Mouse (Mus musculus): Measurements from ENCODE around the gene Wdfy1. TPM values are rescaled to one million over a fixed set of nuclear protein-coding genes. Genes with fewer than 3 reads are reported as not detected.

The Wdfy1 gene
- 10 to 100 TPM; 21.9 to 29.2 TPM for total RNA-seq (2021)

DNA sequence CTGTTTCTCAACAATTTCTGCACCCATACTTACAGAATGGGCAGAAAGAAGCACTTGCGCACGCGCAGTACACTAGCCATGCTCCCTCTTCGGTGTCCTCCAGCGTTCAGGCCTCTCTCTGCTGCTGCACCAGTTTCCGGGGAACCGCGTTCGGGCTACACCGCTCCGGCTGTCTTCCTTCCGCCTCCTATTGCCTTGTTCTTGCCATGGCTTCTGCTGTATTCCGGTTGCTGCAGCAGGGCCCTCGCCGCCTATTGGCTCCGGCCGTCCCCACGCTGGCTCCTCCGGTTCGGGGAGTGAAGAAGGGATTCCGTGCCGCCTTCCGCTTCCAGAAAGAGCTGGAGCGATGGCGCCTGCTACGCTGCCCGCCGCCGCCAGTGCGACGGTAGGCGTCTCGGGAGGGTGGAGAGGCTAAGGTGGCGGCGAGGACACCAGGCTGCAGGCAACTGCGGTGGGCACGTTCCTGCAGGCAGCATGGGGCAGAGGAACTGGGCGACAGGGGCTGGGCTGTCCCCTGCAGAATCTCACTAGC lies at the start of gene Wdfy1, which contains the start of gene Mrpl44:
TSS of gene Wdfy1 (minus strand) at position 217 of the 532 bp plus-strand sequence.
TSS of gene Mrpl44 (plus strand) at position 92 of the 532 bp plus-strand sequence.
- intact Hi-C loops (cut with DNase I) = no loop called here
- peak; percentile 99 to 100 for DNase-seq

DNA sequence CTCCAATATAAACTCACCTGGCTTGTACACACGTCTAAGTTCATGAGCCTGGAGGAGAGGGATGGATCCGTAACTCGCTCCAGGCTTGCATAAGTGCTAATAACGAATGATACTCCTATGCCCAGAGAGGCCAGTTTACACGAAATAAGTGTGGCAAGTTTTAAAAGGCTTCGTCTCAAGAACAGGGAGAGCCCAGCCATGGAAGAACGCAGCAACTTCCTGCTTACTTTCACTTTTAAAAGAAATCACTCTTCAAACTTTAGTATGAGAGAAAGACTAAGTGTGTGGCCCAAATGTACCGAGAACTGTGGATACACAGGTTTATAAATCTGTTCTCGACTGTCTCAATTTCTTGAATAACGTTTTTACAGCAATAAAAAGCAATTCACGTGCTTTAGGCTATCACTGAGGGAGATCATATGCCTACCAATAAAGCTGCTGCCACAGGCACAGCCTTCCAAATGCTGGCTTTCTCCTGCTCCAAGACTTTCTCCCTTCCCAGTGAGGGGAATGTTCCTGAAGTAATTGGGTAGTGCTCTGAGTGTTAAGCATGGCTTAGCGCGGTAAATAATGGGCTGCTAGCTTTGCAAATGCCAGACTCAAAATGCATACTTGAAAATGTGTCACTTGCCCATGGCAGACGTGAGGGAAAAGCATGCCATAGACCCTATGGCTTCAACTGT lies 48.1 kb upstream of the Wdfy1 start:
- intact Hi-C loops (cut with DNase I) = no loop called here
- DNase-seq = peak; percentile 19 to 28

DNA sequence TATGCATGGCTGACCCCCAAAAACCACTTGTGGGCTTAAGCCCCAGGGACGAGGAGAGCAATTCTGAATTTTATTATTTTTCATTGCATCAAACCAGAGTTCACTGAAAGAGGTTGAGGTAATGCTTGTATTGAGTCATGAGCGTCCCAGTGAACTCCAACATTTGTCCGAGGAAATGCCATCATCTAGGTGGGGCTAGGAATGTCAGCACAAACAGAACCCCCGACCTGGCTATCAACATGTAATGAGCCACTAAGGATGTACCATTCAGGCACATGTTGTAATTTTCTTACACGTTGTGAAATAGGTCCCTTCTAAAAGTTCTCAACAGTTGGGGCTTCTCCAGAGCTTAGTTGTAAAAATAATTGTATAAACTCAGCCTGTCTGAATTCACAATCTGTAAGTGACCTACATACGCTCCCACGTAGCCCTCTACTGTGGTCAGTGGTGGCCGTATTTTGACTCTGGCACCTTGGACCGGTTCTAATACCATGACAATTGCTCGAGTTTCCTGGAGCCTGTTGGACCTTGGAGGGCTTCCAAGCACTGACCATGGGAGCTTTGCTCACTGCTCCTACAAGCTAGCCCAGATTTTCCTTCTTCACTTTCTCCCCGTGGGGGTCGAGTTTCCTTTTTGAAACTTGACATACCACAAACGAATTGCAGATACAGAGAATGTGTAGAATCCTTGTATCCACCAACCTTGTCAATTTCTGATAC lies 47.0 kb upstream of the Wdfy1 start:
- peak; percentile 77 to 82 for DNase-seq
- intact Hi-C loops (cut with DNase I) = no loop called here

DNA sequence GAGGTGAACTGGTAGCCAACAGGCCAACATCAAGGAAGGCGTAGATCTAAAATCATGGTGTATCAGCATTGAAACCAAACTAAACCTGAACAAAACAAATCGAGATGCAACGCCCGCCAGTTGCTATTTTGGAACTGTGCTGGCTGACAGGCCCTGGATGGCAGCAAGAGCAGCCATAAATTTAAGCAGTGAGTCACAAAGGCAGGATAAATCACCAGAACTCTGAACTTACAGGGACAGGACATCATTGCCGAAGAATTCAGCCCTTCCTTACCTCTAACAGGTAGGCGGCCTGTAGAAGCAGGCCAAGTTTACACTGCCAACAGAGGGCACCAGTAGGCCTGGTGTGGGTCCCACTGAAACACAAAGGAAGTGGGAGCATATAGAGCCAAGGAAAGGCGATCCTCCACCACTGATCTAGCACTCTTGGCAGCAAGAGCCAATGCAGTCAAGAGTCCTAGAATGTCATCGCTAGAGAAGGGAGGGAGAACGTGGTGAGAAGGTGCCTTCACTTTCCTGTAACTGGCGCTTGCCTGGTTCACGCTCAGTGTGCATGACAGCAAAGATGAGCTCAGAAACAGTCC lies 43.4 kb upstream of the Wdfy1 start:
- intact Hi-C loops (cut with DNase I) = no loop called here
- peak in 1 of 2 experiments; percentile 14 for DNase-seq

DNA sequence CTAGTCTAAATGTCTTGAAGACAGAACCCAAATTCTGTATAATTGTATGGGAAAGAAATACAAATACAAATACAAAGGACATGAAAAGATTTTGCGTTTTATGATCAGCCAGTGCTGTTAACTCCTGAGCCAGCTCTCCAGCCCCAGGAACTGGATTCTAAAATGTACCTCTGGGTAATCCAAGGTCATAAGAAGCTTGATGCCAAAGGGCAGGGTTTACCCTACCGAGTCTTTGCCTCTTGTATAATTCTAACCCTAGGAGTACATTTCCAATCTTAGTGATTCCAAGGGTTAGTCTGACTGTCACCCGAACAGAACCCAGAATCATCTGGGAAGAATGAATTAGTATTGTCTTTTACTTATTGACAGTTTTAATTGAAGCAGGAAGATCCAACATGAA lies 39.5 kb upstream of the Wdfy1 start:
- intact Hi-C loops (cut with DNase I) = no loop called here
- no peak for DNase-seq

DNA sequence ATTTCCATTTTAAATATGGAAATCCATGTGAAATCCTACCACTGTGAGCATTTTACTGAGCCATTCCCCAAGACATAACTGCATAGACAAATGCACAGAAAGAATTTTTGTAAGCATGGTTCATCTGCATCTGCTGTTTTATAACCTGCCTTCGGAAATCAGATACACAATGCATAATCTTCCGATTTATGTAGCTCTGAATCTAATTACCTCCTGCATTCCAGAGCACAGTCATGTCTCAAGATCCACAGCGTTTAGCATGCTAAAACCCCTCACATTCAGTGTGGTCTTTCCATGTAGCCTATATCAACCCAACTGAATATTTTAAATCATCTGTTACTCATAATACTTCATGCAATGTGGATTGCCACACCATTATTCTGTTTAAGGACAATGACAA lies 33.5 kb upstream of the Wdfy1 start:
- DNase-seq = no peak
- intact Hi-C loops (cut with DNase I) = no loop called here

DNA sequence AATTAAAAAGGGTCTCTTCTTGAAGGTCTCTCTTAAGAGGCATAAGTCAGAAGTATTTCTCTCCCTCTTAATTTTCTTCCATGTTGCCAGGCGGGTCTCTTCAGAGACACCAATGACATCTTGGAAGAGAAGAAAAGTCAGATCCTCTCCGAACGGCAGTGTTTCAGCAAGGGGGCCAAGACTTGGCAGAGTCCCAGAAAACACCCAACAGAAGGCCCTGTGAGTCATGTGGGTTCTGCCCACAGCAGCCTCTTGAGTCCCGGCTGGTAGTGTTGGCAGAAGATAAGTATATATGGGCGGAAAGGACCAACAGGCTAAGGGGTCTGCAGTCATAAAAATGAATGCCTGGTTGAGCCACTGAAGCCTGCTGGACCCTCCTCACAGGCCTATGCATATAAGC lies 30.9 kb upstream of the Wdfy1 start:
- no peak for DNase-seq
- intact Hi-C loops (cut with DNase I) = no loop called here

DNA sequence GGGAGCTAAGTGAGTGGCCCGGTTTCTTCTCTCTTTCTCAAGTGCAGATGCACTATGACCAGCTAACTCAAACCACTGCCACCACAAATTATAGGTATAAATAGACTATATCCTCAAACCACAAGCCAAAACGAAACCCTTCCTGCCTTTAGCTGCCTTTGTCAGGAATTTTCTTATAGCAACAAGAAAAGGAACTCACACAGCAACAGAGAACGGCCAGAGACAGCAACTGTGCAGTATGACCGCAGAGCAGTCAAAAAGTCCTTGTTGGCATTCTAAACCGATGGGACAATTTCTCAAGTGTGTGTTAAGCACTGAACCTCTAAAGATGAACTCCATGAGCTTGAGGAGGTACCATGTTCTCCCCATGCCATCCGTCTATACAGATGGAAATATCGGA lies 27.7 kb upstream of the Wdfy1 start:
- intact Hi-C loops (cut with DNase I) = no loop called here
- DNase-seq = no peak

DNA sequence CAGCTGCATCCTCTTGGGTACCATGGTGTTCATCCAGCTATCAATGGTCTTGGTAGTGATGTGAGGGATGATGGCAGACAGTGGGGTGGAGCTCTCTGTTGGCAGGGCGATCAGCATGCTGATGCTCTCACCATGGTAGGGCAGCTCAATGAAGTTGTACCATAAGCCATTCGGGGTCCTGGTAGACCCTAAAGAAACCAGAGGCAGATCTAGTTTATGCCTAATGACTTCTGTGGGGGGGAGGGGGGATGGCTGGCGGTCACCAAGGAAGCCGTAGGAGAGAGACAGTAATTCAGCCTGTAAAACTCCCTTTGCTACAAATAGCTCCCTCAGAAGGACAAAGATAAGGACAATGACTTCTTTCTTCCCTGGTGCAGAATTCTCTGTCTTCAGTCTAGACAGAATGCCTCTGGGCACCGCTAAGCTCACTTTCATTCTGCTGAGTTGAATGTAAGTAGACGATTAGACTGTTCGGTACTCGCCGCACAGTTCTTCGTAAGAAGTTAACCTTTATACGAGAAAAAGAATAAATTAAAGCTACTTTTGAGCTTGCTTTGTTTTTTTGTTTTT lies 27.0 kb upstream of the Wdfy1 start:
- intact Hi-C loops (cut with DNase I) = no loop called here
- no peak for DNase-seq

DNA sequence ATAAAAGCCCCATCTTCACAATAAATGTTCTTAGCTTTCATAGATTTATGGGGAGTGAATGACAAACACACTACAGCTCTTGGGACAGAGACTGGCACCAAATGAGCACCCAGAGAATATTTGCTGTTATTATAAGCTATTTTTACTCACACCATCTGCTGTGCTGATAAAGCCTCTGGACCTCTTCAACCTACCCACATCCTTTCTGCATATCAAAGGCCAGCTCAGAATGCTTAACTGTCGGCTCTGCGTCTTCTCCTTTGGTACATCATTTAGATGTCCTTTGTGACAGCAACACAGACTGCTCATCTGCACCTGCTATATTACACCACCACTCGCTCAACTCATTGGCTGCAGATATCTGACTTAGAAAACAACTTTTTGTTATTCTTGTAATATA lies 21.1 kb upstream of the Wdfy1 start:
- intact Hi-C loops (cut with DNase I) = no loop called here
- DNase-seq = no peak

DNA sequence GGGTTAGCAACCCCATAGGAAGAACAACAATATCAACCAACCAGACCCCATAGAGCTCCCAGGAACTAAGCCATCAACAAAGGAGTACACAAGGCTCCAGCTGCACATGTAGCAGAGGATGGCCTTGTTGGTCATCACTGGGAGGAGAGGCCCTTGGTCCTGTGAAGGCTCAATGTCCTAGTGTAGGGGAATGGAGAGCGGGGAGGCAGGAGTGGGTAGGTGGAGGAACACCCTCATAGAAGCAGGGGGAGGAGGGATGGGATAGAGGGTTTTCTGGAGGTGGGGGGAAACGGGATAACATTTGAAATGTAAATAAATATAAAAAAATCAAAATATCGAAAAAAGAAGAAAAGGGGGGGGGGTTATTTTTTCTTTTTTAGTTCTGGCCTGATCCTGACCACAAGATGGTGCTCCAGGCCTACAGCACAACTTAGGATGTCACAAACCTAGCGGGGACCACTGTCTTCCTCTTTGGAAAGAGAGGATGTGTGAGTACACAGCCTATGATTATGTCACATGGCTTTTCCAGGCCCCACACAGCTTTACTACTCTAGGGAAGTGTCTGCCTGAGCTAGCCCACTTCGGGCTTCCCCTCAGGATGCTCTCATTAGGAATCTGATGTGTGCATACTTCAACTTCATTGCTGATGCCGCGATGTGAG lies 10.5 kb upstream of the Wdfy1 start:
- peak; percentile 49 to 59 for DNase-seq
- intact Hi-C loops (cut with DNase I) = loop anchor here (1.0 to 5.0 kb wide), 4 partner anchors 211 to 726 kb away; no protein-coding TSS in a partner anchor

DNA sequence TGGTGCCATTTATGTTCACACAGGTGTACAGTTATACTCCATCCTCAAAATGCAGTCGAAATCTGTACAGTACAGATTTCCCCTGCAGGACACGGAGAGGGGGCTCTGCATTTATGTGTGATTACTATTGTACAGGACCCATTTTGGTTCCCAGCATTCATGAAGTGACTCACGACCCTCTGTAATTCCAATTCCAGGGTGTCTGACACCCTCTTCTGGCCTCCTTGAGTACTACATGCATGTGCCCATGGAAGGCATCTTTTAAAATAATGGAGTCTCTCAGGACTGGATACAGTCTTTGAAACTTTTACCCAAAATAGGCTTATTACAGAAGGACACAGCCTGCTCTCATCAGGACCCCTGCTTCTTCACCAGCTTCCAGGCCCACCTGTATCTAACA lies 6.5 kb upstream of the Wdfy1 start:
- intact Hi-C loops (cut with DNase I) = loop anchor here (2.0 kb wide), 1 partner anchor 390 kb away; no protein-coding TSS in a partner anchor
- no peak for DNase-seq

DNA sequence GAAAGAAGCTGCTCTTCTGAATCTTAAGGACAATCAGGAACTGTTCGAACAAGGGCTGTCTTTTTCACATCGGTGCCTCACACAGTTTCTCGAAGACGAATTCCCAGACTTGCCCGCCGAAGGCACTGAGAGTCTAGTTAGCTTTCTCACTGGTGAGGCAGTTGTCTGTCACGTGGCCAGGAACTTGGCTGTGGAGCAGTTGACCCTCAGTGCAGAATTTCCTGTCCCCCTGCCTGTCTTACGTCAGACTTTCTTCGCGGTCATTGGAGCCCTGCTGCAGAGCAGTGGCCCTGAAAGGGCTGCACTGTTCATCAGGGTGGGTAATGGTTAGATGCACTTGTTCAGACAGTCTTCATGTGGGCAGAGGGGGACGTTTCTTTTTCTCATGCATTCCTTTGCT lies 2.1 kb upstream of the Wdfy1 start:
- no peak for DNase-seq

DNA sequence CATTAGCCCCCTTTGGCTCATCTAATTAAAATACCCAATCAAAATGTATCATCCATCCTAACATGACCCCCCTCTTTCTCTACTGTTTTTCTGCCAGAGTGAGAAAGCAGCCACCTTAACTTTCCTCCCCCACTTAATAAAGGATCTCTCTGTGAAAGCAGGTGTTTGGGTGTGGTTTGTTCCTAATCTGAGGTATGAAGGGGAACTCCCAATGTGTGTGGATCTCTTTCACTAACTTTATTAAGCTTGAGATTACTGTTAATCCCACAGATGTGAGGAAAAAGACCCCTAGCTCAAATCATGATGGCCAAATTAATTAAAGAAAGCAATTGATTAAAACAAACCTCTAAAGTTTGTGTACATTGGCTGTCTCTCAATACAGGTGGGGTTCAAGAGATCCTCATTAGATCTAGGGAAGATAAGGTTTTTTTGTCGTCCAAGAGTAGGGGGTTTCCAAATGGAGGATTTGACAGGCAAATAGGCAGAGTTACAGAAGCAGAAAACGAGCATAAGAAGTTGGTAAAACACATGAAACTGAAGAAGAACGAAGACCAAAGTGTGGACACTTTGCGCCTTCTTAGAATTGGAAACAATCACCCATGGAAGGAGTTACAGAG lies 1.7 kb downstream of the Wdfy1 start:
- intact Hi-C loops (cut with DNase I) = no loop called here
- DNase-seq = no peak

More for the DNA sequence above, 2.1 kb upstream of the Wdfy1 start:
- intact Hi-C loops (cut with DNase I) = no loop called here

DNA sequence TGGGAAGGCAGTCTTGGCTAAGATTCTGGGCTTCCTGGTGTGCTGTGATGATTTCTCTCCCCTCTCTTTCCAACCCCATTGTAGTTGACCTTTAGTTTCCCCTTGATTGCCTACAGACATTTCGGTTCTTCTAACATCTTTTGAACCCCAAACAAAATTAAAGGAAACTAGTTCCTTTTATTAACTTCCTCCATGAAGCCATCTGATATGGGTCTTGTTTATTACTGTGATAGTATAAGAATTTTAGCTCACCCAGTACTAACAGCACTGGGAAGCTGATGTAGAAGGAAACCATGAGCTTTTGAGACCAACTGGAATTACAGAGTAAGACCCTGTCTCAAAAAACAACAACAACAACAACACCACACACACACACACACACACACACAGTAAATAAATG lies 7.7 kb downstream of the Wdfy1 start:
- intact Hi-C loops (cut with DNase I) = no loop called here
- DNase-seq = no peak

DNA sequence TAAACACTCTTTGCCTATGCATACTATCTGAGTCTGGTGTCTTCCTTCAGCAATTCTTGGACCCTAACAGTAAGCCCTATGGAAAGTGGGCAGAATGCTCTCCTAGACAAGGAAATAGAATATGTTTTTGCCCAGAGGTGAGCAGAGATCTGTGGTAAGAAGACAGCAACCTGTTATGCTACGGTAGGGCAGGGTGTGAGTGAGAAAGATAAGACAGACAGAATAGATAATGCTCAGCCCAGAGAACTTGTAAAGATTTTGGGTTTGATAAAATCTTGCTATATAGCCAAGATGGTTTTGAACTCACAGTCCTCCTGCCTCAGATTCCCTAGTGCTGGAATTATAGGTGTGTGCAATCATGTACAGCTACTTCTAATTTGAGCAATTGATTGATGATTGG lies 11.5 kb downstream of the Wdfy1 start:
- intact Hi-C loops (cut with DNase I) = loop anchor here (5.0 kb wide), 1 partner anchor 52 kb away; no protein-coding TSS in a partner anchor
- DNase-seq = no peak

DNA sequence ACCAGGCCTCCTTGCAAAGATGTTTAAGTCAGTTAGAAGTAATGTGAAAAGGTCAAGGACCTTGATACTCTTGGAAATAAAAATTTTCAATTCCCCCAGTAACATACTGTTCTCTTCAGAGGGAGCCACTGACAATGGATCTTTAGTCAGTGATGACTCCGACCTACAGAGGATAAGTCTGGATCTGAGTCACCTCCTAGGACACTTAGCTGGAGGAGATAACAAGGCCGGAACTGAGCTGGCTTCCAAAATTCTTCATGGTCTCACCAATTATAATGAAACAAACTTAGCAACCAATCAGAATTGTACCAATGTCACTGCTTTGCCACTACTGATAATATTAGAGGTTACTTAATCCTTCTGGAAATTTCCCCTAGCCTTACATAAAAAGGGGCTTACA lies 11.9 kb downstream of the Wdfy1 start:
- no peak for DNase-seq
- intact Hi-C loops (cut with DNase I) = loop anchor here (5.0 kb wide), 1 partner anchor 52 kb away; no protein-coding TSS in a partner anchor

DNA sequence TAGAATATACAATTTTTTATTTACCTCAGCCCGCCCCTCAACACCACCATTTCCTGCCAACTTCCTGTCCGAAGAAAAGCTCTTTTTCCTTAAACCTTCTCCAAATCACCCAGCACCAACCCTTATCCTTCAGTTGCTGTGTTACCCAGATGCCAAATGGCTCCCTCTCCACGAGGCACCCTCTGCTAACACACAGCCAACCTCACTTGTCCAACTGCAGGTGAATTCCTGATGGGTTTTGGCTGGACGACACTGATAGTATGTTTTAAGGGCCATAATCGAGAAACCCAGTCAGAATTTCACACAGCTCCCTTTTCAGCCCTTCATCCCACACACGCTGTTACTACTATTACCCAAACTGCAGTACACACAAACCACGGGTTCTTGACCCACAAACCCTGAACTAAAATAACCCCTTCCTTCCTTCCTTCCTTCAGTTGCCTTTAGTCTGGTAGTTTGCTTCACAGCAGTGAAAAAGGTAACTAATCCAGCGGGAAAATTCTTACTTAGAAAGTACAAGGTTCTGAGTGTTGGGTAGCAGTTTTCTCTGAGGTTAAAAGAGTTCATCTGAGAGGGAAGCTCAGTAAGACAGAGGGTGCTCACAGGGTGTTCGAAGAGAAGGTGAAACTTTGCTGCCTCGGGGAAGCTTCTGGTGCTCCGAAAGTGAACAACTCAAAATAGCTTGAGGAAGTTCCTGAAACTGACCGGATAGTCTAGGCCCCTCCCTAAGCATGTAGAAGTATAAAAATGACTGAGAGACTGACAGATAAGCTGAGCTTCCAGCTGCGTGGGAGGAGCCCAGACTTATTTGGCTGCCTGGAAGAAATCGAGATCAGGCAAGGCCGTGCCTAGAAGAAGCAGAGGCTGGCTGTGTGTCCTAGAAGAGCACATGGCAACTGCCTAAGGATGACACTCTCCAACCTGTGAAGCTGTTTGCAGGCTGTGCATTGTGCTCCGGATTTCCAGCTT lies 13.4 kb downstream of the Wdfy1 start:
- intact Hi-C loops (cut with DNase I) = loop anchor here (5.0 kb wide), 1 partner anchor 50 kb away; no protein-coding TSS in a partner anchor
- no peak for DNase-seq

DNA sequence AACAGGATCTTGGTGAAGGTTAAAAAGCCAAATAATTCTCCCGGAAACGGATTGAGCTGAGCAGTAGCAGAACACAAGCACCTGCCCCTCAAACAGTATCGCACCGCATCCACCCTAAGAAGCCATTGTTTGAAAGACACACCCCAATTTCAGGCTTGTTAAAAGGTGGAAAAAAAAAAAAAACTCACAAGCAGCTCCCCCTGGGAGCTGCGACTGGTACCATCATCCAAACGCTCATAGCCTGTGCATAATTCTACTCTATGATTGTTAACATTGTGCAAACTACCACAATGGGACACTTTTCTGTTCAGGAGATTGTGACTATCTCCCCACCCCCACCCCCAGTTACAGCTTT lies 14.0 kb downstream of the Wdfy1 start:
- intact Hi-C loops (cut with DNase I) = loop anchor here (5.0 kb wide), 1 partner anchor 50 kb away; no protein-coding TSS in a partner anchor
- no peak for DNase-seq

All from heart, postnatal 10 days (tissue).